Mouse (Mus musculus): ENCODE results near the gene Spaca7.

DNA sequence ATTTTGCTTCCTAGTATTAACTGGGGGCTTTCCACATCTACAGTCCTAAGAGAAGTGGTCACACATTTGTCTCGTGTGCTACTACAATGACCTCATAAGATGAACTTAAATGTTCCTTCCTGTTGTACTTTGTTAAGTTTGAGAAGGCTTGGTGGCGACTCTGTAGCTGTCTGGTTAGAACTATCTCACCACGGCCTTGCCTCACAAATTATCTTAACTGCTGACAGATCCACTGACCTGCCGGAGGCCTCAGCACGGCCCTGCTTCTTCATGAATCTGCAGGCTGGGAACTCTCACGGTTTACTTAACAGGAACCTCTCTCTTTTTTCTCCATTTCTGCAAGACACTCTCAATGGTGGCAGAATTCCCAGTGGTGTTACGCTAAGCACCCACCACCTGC is 72.1 kb downstream of the Spaca7 start:
- TF ChIP-seq TAL1 (IDR thresholded peaks at IDR 0.05; ENCODE audit: low read length) (no peak), GATA1 (IDR thresholded peaks at IDR 0.05; ENCODE audit: low read length) (no peak)
